Mouse (Mus musculus): ENCODE results near the gene Asgr1. TPM values are rescaled to one million over a fixed set of nuclear protein-coding genes. Genes with fewer than 3 reads are reported as not detected.

The Asgr1 gene
- total and polyA plus RNA-seq, 3 experiments = not detected

DNA sequence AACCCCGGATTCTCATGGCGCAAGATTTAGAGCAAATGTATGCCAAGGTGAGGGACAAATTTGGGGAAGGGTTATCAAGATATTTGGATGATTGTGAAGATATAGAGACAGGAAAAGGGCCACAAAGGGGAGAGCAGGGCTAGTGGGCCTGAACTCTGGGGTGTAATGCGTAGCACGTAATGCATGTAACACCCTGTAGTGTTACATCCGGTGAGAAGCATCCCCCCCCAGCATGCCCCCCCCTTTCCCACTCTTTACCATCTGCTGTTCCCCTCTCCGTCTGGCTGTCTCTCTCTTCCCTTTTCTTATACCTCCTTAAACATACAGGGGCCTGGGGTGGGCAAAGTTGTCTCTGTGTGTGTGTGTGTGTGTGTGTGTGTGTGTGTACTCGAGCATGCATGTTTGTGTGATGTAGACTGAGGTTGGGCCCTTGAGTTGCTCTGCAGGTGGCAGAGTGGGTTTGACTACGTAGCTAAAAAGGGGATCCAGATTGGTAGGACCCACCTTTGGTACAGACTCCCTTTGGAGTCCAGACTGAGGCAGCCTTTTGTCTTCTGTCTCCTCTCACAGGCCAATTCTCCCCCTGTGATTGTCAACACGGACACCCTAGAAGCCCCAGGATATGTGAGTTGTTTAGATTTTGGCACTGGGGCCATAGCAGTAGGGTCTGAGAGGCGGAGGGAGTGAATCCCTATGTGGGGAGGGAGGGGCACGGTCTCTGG lies 23.9 kb upstream of the Asgr1 start:
- Histone ChIP-seq H3K4me2 (ENCODE audit: insufficient read depth, low read depth, poor library complexity, severe bottlenecking) (peak overlapping the region; percentile 53), H3K27ac (ENCODE audit: insufficient read depth, low read depth) (peak overlapping the region; percentile 31; the same call in 1 of the 2 replicates), H3K4me1 (ENCODE audit: control insufficient read depth in 1 of 2, insufficient read depth in 2 of 2) (peaks cover 19 to 34% of the 10 kb centered on the region in 2 experiments), H3K9me3 (replicated peaks; ENCODE audit: low read length) (no peaks in the 10 kb centered on the region), H3K27me3 (replicated peaks) (peaks cover 3% of the 10 kb centered on the region), H3K4me3 (replicated peaks in 1 of 3; ENCODE audit: low read depth in 2 of 3, low read length in 2 of 3, poor library complexity in 1 of 3) (peak overlapping the region; percentile 41 to 69 (median 56)), H3K36me3 (replicated peaks in 1 of 2; ENCODE audit: control insufficient read depth in 1 of 2, insufficient read depth in 1 of 2, low read length in 1 of 2) (peaks cover 11 to 24% of the 10 kb centered on the region in 2 experiments), H3K9ac (ENCODE audit: insufficient read depth, low read depth) (peak overlapping the region; percentile 21; the same call in 1 of the 2 replicates), H3K79me2 (replicated peaks; ENCODE audit: control insufficient read depth, extremely low read depth, insufficient read depth, poor library complexity, severe bottlenecking) (no peaks in the 10 kb centered on the region)
- in situ Hi-C loops (cut with MboI; ENCODE audit: low pct_ligation_motif_present, low pct_unique_long_range_greater_than_20kb, low sequenced_read_pairs) = no loop called here
- TF ChIP-seq PAX5 (IDR thresholded peaks at IDR 0.05; ENCODE audit: low read length) = no peak
- TF ChIP-seq RAD21 (IDR thresholded peaks at IDR 0.05; ENCODE audit: low read depth, low read length) = no peak
- peak; percentile 84 for TF ChIP-seq IRF4 (IDR thresholded peaks at IDR 0.05; ENCODE audit: low read depth, low read length)
- TF ChIP-seq BHLHE40 (IDR thresholded peaks at IDR 0.05; ENCODE audit: low read depth, low read length) = no peak
- peak; percentile 59; the same call in 1 of the 2 replicates for TF ChIP-seq MAX (IDR thresholded peaks at IDR 0.05; ENCODE audit: low read length)
- TF ChIP-seq NRF1 (IDR thresholded peaks at IDR 0.05; ENCODE audit: low read depth, low read length) = no peak
- TF ChIP-seq TCF12 (IDR thresholded peaks at IDR 0.05; ENCODE audit: low read depth, low read length) = peak; percentile 84
- TF ChIP-seq MXI1 (IDR thresholded peaks at IDR 0.05; ENCODE audit: low read depth, low read length) = no peak
- TF ChIP-seq MEF2A (IDR thresholded peaks at IDR 0.05; ENCODE audit: borderline replicate concordance, low read depth, low read length) = peak; percentile 60
- TF ChIP-seq ZNF384 (IDR thresholded peaks at IDR 0.05; ENCODE audit: low read depth, low read length) = no peak
- no peak for TF ChIP-seq ZKSCAN1 (IDR thresholded peaks at IDR 0.05; ENCODE audit: borderline replicate concordance, low read depth, low read length)
- 0 out of 2 replicates have a peak, but pooled peaks have one; percentile 41 for TF ChIP-seq RCOR1 (conservative IDR thresholded peaks at IDR 0.05; ENCODE audit: low read depth, low read length)
- TF ChIP-seq ETS1 (conservative IDR thresholded peaks at IDR 0.05; ENCODE audit: low read depth, low read length) = peak; percentile 59; the same call in 1 of the 2 replicates
- TF ChIP-seq GABPA (IDR thresholded peaks at IDR 0.05; ENCODE audit: insufficient replicate concordance, low read depth, low read length) = no peak
- no peak for TF ChIP-seq CTCF (conservative IDR thresholded peaks at IDR 0.05 in 1 of 2, IDR thresholded peaks at IDR 0.05 in 1 of 2; ENCODE audit: low read depth in 2 of 2, low read length in 2 of 2)
- peak; percentile 64 for TF ChIP-seq EP300 (IDR thresholded peaks at IDR 0.05; ENCODE audit: low read length)
- peak; percentile 62; the same call in 1 of the 2 replicates for TF ChIP-seq NELFE (IDR thresholded peaks at IDR 0.05; ENCODE audit: low read depth, low read length)
- no peak for TF ChIP-seq USF2 (conservative IDR thresholded peaks at IDR 0.05; ENCODE audit: low read depth, low read length)
- no peak for TF ChIP-seq CHD1 (IDR thresholded peaks at IDR 0.05; ENCODE audit: low read depth, low read length)
- TF ChIP-seq ZMIZ1 (IDR thresholded peaks at IDR 0.05; ENCODE audit: low read depth, low read length) = no peak
- TF ChIP-seq MAFK (IDR thresholded peaks at IDR 0.05; ENCODE audit: insufficient replicate concordance, low read length) = no peak
- peak; percentile 37; the same call in 1 of the 2 replicates for TF ChIP-seq CHD2 (IDR thresholded peaks at IDR 0.05; ENCODE audit: low read length)
- TF ChIP-seq KAT2A (IDR thresholded peaks at IDR 0.05; ENCODE audit: insufficient replicate concordance, low read length) = no peak
- peak; percentile 55; the same call in 1 of the 2 replicates for TF ChIP-seq TBP (conservative IDR thresholded peaks at IDR 0.05; ENCODE audit: low read depth, low read length)
- TF ChIP-seq POLR2A (IDR thresholded peaks at IDR 0.05; ENCODE audit: low read depth, low read length) = peak; percentile 58
- TF ChIP-seq POLR2AphosphoS2 (IDR thresholded peaks at IDR 0.05; ENCODE audit: low read depth, low read length) = no peak
- TF ChIP-seq ZC3H11A (IDR thresholded peaks at IDR 0.05; ENCODE audit: low read depth, low read length) = no peak
- no peak; the same call in 1 of the 2 replicates for TF ChIP-seq ELF1 (IDR thresholded peaks at IDR 0.05; ENCODE audit: low read depth, low read length)
- TF ChIP-seq MAZ (IDR thresholded peaks at IDR 0.05; ENCODE audit: low read depth, low read length) = peak; percentile 94
- TF ChIP-seq SIN3A (IDR thresholded peaks at IDR 0.05; ENCODE audit: low read length) = peak; percentile 71; the same call in 1 of the 2 replicates
- TF ChIP-seq MYC (IDR thresholded peaks at IDR 0.05; ENCODE audit: low read depth, low read length) = peak; percentile 66; the same call in 1 of the 2 replicates
- 0 out of 2 replicates have a peak, but pooled peaks have one; percentile 45 for TF ChIP-seq HCFC1 (IDR thresholded peaks at IDR 0.05; ENCODE audit: low read depth, low read length)
- dilution Hi-C loops (cut with MboI; ENCODE audit: extremely low pct_ligation_motif_present, extremely low pct_unique_long_range_greater_than_20kb, low sequenced_read_pairs) = no loop called here
- no peak for DNase-seq (ENCODE audit: extremely low read depth)
